Mouse (Mus musculus) heart, postnatal 14 days (tissue): ENCODE measurements around the gene Crybg2. TPM values are rescaled to one million over a fixed set of nuclear protein-coding genes. Genes with fewer than 3 reads are reported as not detected.

Source experiments
- DNase-seq, 2 experiments: peaks; one replicate each; pipeline ENCODE4 v3.0.0; 2021 to 2022
- intact Hi-C: fragments of 180-260 bp; cut with DNase I; formaldehyde crosslinking; loops from one replicate; pipeline ENCODE4 v1.15.1; 2025
- total RNA-seq, 2 experiments: library from RNA; stranded (reverse); gene quantifications; 2 replicates each; pipeline ENCODE4 v1.2.3; 2021

Crybg2 gene
- total RNA-seq, 2 experiments from 2014 or later = 0.24 TPM; not detected in 1

- intact Hi-C loops = no loop called here
- no peak for DNase-seq
Observed at GRCm38 (mm10) chr4:134118126-134118800, 57.6 kb downstream of the Crybg2 start.

DNA sequence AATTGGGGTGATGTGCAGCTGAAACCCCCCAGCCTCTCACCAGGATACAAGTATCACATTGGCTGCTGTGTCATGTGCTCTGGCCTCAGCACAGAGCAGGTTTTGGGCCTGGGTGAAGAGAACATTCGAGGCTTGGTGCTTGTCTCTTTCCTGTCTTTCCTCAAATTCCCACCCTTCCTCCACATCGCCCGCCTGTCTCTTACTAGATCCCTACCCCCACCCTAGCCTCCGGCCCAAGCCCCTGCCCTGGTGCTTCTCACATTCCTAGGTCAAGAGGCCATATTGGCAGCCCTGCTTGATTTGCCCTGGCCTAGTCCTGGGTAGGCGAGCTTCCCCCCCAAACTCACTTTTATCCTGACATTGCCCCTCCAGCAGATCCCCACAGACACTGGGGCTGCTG, 58.4 kb downstream of the Crybg2 start:
- intact Hi-C loops = no loop called here
- no peak for DNase-seq

DNA sequence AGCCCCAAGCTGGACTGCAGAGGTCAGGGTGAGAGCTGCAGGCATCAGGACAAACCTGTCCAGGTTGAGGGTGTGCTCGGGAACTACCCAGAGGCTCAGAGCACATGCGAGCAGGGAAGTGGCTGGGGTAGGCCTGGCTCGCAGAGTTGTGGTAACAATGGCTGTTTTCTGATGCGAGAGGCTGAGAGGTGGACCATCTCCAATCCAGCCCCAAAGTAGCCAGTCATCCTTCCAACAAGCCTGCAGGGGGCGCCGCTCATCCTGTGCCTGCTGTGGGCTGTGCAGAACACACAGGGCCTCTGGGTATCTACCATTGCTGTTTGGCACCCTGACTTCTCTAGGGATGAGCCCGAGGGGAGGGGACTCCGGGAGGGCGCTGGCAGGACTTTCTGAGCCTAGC, 59.0 kb downstream of the Crybg2 start:
- intact Hi-C loops = no loop called here
- DNase-seq = no peak

- intact Hi-C loops = no loop called here
- no peak for DNase-seq
Observed at GRCm38 (mm10) chr4:134120192-134120805, 59.7 kb downstream of the Crybg2 start.

- no peak for DNase-seq
- intact Hi-C loops = no loop called here
Observed at GRCm38 (mm10) chr4:134120916-134121315, 60.3 kb downstream of the Crybg2 start.

- no peak for DNase-seq
- intact Hi-C loops = no loop called here
Observed at GRCm38 (mm10) chr4:134121571-134121970, 61.0 kb downstream of the Crybg2 start.

- intact Hi-C loops = no loop called here
- peak in 1 of 2 experiments; percentile 42 for DNase-seq
Observed at GRCm38 (mm10) chr4:134122281-134122680, 61.7 kb downstream of the Crybg2 start.

GRCm38 (mm10) chr4:134123147-134123546, 62.5 kb downstream of the Crybg2 start:
- intact Hi-C loops = no loop called here
- DNase-seq = no peak

- peak; percentile 35 to 54 for DNase-seq
- intact Hi-C loops = loop anchor here (2.0 kb wide), 1 partner anchor 87 kb away; no protein-coding TSS in a partner anchor
Observed at GRCm38 (mm10) chr4:134123680-134124551, 63.3 kb downstream of the Crybg2 start.

DNA sequence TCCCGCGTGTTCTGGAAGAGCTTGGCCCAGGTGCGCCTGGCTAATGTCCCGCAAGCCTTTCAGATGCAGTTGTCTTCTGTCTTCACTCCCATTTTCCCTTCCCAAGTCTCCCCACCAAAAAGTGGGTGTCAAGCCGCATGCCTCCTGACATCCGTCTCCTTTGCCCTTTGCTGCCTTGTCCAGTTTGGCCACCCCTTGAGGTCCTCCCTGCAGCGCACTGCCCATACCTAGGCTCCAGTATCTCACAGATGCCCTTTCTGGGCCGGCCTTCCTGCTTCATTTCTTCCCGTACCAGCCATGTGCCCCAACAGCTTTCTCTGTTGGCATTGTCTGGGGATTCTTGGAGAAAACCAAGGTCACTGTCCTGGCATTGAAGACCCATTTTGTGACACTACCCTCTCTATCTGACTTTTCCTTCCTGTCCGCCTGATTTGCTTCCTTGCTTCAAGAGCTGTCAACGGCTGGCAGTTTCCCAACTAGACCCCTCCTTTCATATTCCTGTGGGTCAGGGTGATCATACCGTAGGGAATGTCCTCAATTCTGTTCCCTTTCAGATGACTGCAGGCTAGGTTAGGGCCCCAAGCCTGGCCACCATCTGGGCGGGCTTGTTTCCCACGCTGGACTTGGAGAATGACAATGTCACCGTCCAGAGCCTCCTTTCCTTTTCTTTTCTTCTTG, 64.9 kb downstream of the Crybg2 start:
- DNase-seq = no peak
- intact Hi-C loops = loop anchor here (2.0 kb wide), 1 partner anchor 89 kb away; no protein-coding TSS in a partner anchor

DNA sequence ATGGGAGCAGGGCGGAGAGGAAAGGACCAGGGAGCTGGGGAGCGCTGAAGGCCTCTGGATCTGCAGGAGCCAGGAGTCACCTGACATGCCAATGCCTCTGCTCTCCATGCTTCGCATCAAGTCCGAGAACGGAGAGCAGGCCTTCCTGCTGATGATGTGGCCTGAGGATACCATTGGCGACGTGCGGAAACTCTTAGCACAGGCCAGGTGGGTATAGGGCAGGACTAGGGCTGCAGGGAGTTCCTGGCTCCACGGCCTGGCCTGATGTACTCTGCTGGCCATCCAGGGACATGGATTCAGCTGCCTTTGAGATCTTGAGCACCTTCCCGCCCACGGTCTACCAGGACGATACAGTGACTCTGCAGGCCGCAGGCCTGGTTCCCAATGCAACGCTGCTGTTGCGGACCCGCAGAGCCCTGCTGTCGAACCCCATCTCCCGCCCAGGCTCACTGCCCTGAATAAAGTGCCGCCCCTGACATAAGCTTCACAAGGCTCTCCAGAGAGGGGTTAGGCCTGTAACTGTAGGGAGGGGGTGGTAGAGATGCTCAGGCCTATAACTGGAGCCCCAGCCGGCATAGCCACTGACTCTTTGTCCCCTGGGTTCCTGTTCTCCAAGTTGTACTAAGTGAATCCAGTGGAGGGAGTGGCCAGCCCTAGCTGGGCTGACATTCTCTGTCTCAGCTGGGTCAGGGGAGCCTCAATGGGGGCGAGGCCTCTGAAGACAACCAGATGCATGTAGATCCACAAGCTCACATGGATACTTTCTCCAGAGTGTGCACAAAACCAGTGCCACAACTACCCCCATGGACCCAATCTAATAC, 65.9 kb downstream of the Crybg2 start:
- DNase-seq = no peak
- intact Hi-C loops = no loop called here

DNA sequence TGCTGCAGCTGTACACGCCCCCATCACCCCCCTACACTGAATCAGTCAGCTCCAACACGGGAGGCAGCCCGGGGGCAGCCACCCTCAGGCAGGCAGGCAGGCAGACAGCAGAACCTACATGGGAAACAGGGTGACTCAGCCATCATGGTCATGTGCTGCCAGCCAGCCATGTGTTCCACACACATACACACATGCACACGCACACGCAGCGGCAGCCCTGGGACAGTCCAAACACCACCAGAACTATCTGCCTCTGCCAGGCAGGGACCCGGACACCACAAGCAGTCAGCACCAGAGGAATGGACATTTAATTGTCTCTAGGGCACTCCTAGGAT, 66.5 kb downstream of the Crybg2 start:
- intact Hi-C loops = no loop called here

GRCm38 (mm10) chr4:134127793-134128192, 67.2 kb downstream of the Crybg2 start:
- intact Hi-C loops = no loop called here

More for the DNA sequence above, 66.5 kb downstream of the Crybg2 start:
- no peak for DNase-seq

DNA sequence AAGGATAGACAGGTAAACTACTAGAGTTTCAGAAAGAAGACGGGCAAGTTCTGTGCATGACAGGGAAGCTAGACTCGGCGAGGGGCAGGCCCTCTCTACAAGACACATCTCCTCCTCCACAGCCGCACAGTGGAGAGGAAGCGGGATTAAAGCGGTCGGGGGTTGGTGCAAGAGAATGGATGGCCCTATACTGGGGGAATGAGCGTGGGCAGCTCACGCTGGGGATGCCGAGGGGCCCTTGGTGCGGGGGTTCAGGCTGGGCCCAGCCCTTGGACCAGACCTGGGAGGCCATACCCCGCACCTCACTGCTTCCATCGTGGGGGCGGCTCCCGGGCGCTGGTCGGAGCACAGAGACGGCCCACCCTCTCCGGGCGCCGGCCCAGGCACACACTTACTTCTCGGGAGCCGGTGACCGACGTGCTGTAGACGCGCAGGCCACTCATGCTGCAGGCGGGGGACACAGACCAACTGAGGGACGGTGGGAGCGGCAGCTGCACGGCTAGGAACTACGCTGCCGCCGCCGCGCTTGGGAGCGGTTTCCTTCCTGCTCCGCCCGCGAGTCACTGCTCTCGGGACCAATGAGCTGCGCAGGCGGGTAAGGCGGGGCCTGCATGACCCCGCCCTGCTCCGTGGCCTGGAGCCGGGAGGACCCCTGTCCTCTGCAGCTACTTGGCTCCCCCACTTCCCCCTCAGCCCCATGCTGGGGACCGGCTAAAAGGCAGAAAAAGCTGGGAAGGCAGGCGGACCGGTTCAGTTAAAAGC, 67.8 kb downstream of the Crybg2 start, which contains the start of gene Sh3bgrl3:
TSS of gene Sh3bgrl3 (minus strand) at position 569 of the 762 bp plus-strand sequence.
- intact Hi-C loops = no loop called here
- DNase-seq = peak; percentile 88 to 91

More at GRCm38 (mm10) chr4:134127793-134128192, 67.2 kb downstream of the Crybg2 start:
- no peak for DNase-seq

- DNase-seq = no peak
- intact Hi-C loops = no loop called here
Observed at GRCm38 (mm10) chr4:134128983-134129362, 68.4 kb downstream of the Crybg2 start.

- no peak for DNase-seq
- intact Hi-C loops = no loop called here
Observed at GRCm38 (mm10) chr4:134129482-134129881, 68.9 kb downstream of the Crybg2 start.

- intact Hi-C loops = no loop called here
- no peak for DNase-seq
Observed at GRCm38 (mm10) chr4:134132117-134132516, 71.5 kb downstream of the Crybg2 start.

DNA sequence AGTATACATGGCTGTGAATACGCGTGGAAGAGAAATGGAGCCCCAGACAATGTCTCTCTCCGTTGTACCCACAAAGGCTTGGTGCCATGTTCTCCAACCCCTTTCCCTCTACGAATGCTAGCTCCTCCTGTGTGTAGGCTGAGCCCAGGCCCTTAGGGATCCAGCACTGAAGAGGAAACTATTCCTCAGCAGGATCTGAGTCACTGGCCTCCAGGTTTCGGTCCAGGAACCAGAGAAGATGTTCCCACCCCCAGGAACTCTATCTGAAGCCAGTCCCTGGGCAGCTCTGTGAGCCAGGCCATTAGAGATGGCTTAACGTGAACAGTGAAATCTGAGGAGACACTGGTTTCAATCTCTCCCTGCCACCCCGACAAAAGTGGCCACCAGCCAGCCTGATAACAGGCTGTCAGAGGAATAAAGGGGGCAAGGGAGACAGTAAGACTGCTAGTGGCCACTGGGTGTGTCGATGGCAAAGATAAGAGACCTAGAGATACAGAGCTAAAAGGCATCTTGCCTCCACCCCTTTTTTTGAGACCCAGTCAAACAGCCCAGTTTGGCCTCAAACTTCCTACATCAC, 72.0 kb downstream of the Crybg2 start:
- intact Hi-C loops = no loop called here
- no peak for DNase-seq
